Mouse (Mus musculus) megakaryocyte, embryonic 14.5 days (primary cell): ENCODE results near the gene Car2.

ENCODE experiments used
- FLI1 ChIP-seq: IDR thresholded peaks from 2 replicates; pipeline ENCODE4 v1.6.1; 2012; ENCODE audit warnings: low read length, inconsistent platforms, mixed read lengths
- GATA1 ChIP-seq: IDR thresholded peaks from 3 replicates; pipeline ENCODE4 v1.6.1; 2012; ENCODE audit warnings: mixed read lengths, low read length, inconsistent platforms, borderline replicate concordance

DNA sequence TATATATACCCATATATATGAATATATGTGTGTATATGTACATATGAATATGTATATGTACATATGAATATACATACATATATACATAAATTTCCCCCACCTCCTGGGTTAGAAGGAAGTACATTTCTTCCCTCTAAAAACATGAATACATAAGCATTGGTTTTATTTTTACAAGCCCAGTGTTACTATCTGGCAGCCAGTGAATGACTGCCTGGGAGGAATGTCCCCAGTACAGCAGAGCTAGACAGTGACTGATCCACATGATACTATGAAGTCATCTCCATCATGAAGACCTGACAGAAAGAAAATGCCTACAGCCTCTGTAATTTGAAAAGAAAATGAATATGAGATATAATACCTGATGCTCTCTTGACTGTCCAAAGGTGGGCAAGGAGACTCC lies 1.2 kb upstream of the Car2 start:
- no peak for TF ChIP-seq GATA1
- no peak for TF ChIP-seq FLI1
